Mouse (Mus musculus) intestine, embryonic 14.5 days (tissue): ENCODE measurements around the gene Cck. TPM values are rescaled to one million over a fixed set of nuclear protein-coding genes. Genes with fewer than 3 reads are reported as not detected.
A peak's percentile ranks its signal among the peaks of the same experiment; 100 is the strongest.

Experiments used
- ATAC-seq: fragments of 200-750 bp; cut with Nextera tagmentation; replicated peaks from 2 replicates; pipeline ENCODE4 v1.8.0; 2017; ENCODE audit warnings: low read depth, moderate number of reproducible peaks, moderate TSS enrichment, moderate library complexity; ENCODE audit not compliant: low FRiP score, low TSS enrichment
- DNase-seq: peaks from one replicate; pipeline ENCODE4 v3.0.0-alpha.2; 2018; ENCODE audit warnings: low spot score
- H3K27ac ChIP-seq: fragments of 300-500 bp; sonication (generic); 2 replicates; pipeline ENCODE4 v1.5.1; 2014; ENCODE audit warnings: low read depth, mild to moderate bottlenecking, control low read depth
- H3K27me3 ChIP-seq: fragments of 300-500 bp; sonication (generic); replicated peaks from 2 replicates; pipeline ENCODE4 v1.6.1; 2014; ENCODE audit warnings: low read length, control low read depth; ENCODE audit not compliant: control insufficient read depth, insufficient read depth
- H3K36me3 ChIP-seq: fragments of 300-500 bp; sonication (generic); 2 replicates; pipeline ENCODE4 v1.6.1; 2014; ENCODE audit warnings: low read length, control low read depth; ENCODE audit not compliant: control insufficient read depth, insufficient read depth
- H3K4me1 ChIP-seq: fragments of 300-500 bp; sonication (generic); replicated peaks from 2 replicates; pipeline ENCODE4 v1.6.1; 2014; ENCODE audit warnings: low read length, control low read depth, mixed read lengths; ENCODE audit not compliant: control insufficient read depth, insufficient read depth
- H3K4me2 ChIP-seq: fragments of 300-500 bp; sonication (generic); 2 replicates; pipeline ENCODE4 v1.6.1; 2014; ENCODE audit warnings: low read length
- H3K4me3 ChIP-seq: fragments of 300-500 bp; sonication (generic); 2 replicates; pipeline ENCODE4 v1.5.1; 2014; ENCODE audit warnings: low read depth, low read length, control low read depth, mixed read lengths
- H3K9ac ChIP-seq: fragments of 300-500 bp; sonication (generic); 2 replicates; pipeline ENCODE4 v1.6.1; 2014; ENCODE audit warnings: mild to moderate bottlenecking, low read length
- H3K9me3 ChIP-seq: fragments of 300-500 bp; sonication (generic); 2 replicates; pipeline ENCODE4 v1.6.1; 2016; ENCODE audit warnings: low read length, control low read depth; ENCODE audit not compliant: control insufficient read depth
- WGBS: fragments of 180-500 bp; shearing (Covaris S2); extraction: QIAGEN DNeasy Blood & Tissue Kit; methylation state at CpG from one replicate; pipeline ENCODE4 v1.1.7; 2014; 5-methylcytosine and 5-hydroxymethylcytosine counted together
- polyA plus RNA-seq: library from polyadenylated mRNA; unstranded; fragments of >200 nt; fragmentation: Nextera tagmentation; extraction: Ambion mirVana; gene quantifications from 2 replicates; pipeline ENCODE4 v1.2.1, GENCODE M21; 2014

The Cck gene
- polyA plus RNA-seq, 1 experiment from 2014 or later: 7.0 TPM

DNA sequence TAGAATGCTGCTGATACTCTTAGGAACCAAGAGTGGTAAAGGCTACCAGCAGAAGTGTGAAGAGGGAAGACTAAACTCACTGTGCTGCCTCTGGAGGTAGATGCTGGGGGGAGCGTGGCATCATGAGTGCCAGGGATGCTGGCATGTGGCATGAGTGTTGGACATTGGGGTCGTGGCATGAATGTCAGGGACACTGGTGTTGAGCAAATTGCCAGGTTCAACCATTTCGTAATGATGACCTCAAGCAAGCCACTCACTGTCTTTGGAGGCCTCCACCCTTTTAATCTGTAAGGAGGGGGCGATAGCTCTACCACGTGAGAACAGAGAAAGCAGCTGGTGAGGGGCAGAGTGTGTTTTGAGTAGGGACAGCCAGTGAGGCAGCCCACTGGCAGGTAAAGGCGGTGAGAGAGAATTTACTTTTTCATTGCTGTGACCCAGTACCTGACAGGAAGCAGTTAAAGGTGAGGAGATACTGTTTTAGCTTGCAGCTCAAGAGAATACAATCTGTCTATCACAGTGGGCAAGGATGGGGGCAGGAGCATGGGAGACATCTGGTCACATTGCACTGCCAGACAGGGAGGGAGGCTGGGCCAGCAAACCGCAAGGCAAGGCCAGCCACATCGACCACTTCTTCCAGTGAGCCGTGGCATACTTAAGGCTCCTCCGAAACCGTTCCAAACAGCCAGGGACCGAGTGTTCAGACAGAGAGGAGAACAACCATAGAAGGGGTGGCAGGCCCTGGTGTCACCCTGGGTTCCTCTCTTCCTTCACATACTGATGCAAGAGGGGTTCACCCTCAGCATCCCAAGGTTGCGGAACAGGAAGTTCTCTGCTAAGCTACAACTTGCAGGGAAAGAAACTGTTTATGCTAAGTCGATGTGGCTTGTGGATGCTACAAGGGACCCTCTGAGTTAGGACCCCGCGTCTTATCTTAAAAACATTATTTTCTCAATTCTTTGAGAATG, 19.7 kb downstream of the Cck start:
- no peaks in the 10 kb centered on the region for H3K9me3 ChIP-seq
- no peak for ATAC-seq
- H3K4me1 ChIP-seq: no peaks in the 10 kb centered on the region
- H3K36me3 ChIP-seq: peaks cover 12% of the 10 kb centered on the region
- WGBS: 75% methylated on average over 16 of the region's 16 CpGs
- no peak overlapping the region for H3K4me3 ChIP-seq
- no peak overlapping the region for H3K4me2 ChIP-seq
- H3K9ac ChIP-seq: no peak overlapping the region
- DNase-seq: no peak
- H3K27me3 ChIP-seq: no peaks in the 10 kb centered on the region
- H3K27ac ChIP-seq: no peak overlapping the region

DNA sequence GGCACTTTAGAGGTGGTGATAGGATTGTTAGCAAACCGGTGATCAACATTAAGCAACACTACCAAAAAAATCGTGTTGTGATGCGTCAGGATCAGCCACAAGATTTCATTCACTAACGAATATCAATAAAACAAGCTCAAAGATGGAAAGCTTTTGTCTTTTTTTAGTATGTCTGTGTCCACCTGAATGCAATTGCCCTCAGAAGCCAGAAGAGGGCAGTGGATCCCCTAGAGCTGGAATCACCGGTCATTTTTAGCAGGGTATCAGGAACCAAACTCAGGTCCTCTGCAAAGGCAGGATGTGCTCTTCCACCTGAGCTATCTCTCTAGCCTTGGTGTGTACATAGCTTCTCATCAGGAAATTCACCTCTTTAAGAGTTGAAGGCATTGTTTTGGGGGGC, 20.7 kb downstream of the Cck start:
- H3K27ac ChIP-seq: no peak overlapping the region
- ATAC-seq: no peak
- no peaks in the 10 kb centered on the region for H3K9me3 ChIP-seq
- peaks cover 12% of the 10 kb centered on the region for H3K36me3 ChIP-seq
- H3K4me2 ChIP-seq: no peak overlapping the region
- DNase-seq: no peak
- 83% methylated on average over 5 of the region's 5 CpGs for whole genome bisulfite sequencing
- H3K9ac ChIP-seq: no peak overlapping the region
- H3K4me3 ChIP-seq: no peak overlapping the region
- H3K27me3 ChIP-seq: no peaks in the 10 kb centered on the region
- no peaks in the 10 kb centered on the region for H3K4me1 ChIP-seq

DNA sequence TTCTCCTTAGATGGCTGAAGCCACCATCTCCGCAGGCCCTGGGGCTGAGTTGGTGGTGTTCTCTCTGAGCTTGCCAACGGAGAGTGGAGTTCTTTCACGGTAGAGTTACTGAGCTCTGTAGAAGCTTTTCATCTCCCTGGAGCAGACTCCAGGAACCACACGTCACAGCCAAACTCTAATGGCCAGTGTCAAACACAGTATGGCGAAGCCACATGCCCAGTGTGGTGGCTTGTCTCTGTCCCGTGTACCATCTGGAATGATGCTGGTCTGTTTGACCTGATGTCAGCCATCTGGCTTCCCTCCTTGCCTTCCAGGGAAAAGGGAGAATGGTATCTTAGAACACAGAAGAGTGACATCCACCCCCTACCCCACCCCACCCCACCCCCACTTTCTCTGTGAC, 25.8 kb downstream of the Cck start:
- no peaks in the 10 kb centered on the region for H3K9me3 ChIP-seq
- no peak overlapping the region for H3K9ac ChIP-seq
- H3K4me3 ChIP-seq: no peak overlapping the region
- ATAC-seq (no peak), DNase-seq (no peak)
- H3K27ac ChIP-seq: no peak overlapping the region
- H3K27me3 ChIP-seq: no peaks in the 10 kb centered on the region
- WGBS: 89% methylated on average over 6 of the region's 6 CpGs
- no peaks in the 10 kb centered on the region for H3K4me1 ChIP-seq
- H3K4me2 ChIP-seq: no peak overlapping the region
- peaks cover 25% of the 10 kb centered on the region for H3K36me3 ChIP-seq

DNA sequence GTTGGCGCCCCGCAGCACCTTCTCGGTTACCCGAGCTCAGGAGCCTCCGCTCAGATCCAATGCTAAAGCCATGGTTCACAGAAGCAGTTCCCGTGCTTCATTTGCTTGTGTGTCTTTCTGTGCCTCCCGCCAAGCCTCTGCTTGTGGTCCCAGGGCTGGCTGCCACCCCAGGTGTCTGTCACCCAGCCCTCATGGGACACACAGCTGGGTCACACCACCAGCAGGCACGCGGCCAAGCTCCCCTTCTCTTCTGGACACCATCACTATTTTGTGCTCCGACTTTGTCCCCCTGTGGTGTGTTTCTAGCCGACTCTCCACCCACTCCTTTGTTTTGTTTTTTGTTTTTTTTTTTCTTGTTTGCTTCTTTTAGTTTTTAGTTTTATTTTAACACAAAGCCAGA, 28.0 kb downstream of the Cck start:
- Histone ChIP-seq H3K27me3 (no peaks in the 10 kb centered on the region), H3K4me2 (no peak overlapping the region), H3K36me3 (peaks cover 29% of the 10 kb centered on the region), H3K27ac (no peak overlapping the region), H3K9ac (no peak overlapping the region), H3K4me1 (no peaks in the 10 kb centered on the region), H3K4me3 (no peak overlapping the region), H3K9me3 (no peaks in the 10 kb centered on the region)
- ATAC-seq (no peak), DNase-seq (no peak)
- WGBS: 84% methylated on average over 11 of the region's 11 CpGs

DNA sequence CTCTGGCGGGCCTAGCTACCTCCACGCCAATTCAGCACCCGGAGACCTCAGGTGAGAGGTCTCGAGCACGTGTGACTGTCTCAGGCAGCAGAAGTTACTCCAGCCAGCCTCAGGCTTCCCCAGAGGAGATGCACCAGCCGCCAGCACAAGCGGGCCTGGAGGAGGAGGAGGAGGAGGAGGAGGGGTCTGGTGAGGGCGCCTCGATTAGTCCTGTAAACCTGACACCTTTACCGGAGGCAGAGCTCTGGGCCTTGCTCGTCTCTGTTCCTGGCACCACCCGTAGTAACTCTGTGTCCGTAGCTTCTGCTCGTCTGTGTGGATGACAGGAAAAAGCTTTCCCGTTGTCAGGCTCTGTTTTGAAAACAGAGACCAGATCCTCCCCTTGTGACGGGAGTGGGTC, 35.0 kb downstream of the Cck start:
- Histone ChIP-seq H3K9me3 (no peaks in the 10 kb centered on the region), H3K4me1 (no peaks in the 10 kb centered on the region), H3K27me3 (no peaks in the 10 kb centered on the region), H3K4me3 (no peak overlapping the region), H3K27ac (no peak overlapping the region), H3K9ac (no peak overlapping the region), H3K36me3 (peaks cover 49% of the 10 kb centered on the region), H3K4me2 (no peak overlapping the region)
- DNase-seq (no peak), ATAC-seq (no peak)
- 45% methylated on average over 16 of the region's 16 CpGs for WGBS

DNA sequence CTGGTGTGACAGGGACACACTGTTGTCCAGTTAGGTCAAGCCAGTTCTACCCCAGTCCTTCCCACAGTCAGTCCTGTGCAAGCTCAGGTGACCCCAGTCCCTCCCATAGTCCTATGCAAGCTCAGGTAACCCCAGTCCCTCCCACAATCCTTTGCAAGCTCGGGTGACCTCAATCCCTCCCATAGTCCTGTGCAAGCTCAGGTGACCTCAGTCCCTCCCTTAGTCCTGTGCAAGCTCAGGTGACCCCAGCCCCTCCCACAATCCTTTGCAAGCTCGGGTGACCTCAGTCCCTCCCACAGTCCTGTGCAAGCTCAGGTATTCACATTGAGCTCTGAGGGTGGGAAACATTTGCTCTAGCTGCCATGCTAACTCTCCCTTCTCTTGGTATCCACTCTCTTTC, 35.5 kb downstream of the Cck start:
- no peaks in the 10 kb centered on the region for H3K27me3 ChIP-seq
- no peak for ATAC-seq

DNA sequence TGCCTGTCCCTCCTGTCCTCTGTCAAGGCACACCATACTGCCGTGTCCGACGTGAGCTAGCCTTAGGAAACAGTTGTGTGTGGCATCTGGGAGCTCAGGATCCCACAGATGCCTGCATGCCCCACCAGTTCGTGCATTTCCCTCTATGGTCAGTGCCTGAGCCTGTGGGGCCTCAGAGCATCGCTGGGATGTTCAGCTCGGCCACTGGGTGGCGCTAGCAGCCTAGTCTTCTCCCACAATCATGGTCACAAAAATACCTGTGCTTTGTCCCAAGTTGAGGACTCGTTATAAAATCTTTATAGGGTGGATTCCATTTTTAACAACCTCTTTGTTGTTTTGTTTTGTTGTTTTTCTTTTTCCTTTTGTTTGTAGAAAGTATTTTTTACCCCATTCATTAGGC, 37.0 kb downstream of the Cck start:
- Histone ChIP-seq H3K4me3 (no peak overlapping the region), H3K36me3 (peaks cover 59% of the 10 kb centered on the region), H3K27ac (no peak overlapping the region), H3K9me3 (no peaks in the 10 kb centered on the region), H3K4me1 (no peaks in the 10 kb centered on the region), H3K27me3 (no peaks in the 10 kb centered on the region), H3K4me2 (no peak overlapping the region), H3K9ac (no peak overlapping the region)
- ATAC-seq (no peak), DNase-seq (peak; percentile 76)
- WGBS: 30% methylated on average over 8 of the region's 8 CpGs

More for the DNA sequence above, 35.5 kb downstream of the Cck start:
- Histone ChIP-seq H3K4me1 (no peaks in the 10 kb centered on the region), H3K4me3 (no peak overlapping the region), H3K36me3 (peaks cover 49% of the 10 kb centered on the region), H3K9ac (no peak overlapping the region), H3K27ac (no peak overlapping the region), H3K9me3 (no peaks in the 10 kb centered on the region), H3K4me2 (no peak overlapping the region)
- DNase-seq: no peak
- 55% methylated on average over 2 of the region's 2 CpGs for WGBS

DNA sequence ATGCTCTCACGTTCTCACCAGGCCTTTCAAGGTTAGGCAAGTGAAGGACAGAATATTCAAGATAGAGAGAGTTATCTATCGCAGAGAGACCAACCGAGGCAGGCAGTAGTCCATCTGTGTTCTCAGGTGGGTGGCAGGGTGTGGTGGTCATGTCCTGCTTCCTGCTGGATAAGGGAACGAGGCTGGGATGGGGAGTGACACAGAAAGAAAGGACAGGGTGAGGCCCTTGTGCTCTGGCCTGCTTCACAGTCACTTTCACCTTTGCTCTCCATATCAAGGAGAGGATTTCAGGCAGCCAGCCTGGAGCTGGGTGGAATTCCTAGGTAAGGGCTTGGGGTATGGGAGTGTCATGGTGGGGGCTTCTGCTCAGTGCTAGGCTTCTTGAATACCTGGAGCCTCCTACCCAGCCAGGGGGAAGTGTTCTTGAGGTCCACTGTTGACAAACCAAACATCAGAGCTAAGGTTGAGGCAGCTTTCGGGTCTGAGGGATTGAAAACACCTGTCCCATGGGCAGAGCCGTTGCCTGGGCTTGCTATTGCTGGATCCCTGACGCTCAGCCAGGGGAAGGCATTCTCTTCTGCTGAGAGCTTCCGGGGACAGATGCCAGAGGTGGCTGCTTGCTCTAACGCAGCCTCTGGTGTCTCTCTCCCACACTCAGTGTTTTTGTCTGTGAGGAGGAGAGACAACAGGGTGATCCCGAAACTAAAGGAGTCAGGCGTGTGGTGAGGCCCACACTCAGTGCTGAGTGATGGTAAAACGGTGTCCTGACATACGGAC, 38.6 kb downstream of the Cck start:
- Histone ChIP-seq H3K27ac (no peak overlapping the region), H3K4me1 (no peaks in the 10 kb centered on the region), H3K27me3 (no peaks in the 10 kb centered on the region), H3K9me3 (no peaks in the 10 kb centered on the region), H3K36me3 (peaks cover 59% of the 10 kb centered on the region), H3K4me2 (no peak overlapping the region), H3K9ac (no peak overlapping the region), H3K4me3 (no peak overlapping the region)
- DNase-seq (no peak), ATAC-seq (no peak)
- 82% methylated on average over 13 of the region's 13 CpGs for WGBS
